Mouse (Mus musculus) brown adipose tissue, adult 24 weeks (tissue): ENCODE measurements around the gene Slc22a20. TPM values are rescaled to one million over a fixed set of nuclear protein-coding genes. Genes with fewer than 3 reads are reported as not detected.

ENCODE experiments used
- H3K27ac ChIP-seq: fragments of 200-500 bp; replicated peaks from 2 replicates; pipeline ENCODE4 v1.5.1; 2012; ENCODE audit warnings: low read depth, mild to moderate bottlenecking, low read length
- H3K4me1 ChIP-seq: fragments of 200-500 bp; 2 replicates; pipeline ENCODE4 v1.6.1; 2012; ENCODE audit warnings: low read length, mixed read lengths; ENCODE audit not compliant: control insufficient read depth, insufficient read depth, insufficient read length
- H3K4me3 ChIP-seq: fragments of 200-500 bp; 2 replicates; pipeline ENCODE4 v1.5.1; 2012; ENCODE audit warnings: low read depth, mild to moderate bottlenecking, low read length, moderate library complexity; ENCODE audit not compliant: insufficient read depth
- polyA plus RNA-seq: library from polyadenylated mRNA; stranded (reverse); fragments of >200 nt; gene quantifications from 2 replicates; pipeline ENCODE4 v1.2.4, GENCODE M21; 2012; ENCODE audit not compliant: missing spikeins, insufficient read depth, insufficient read length

Gene Slc22a20
- not detected in 2 replicates for polyA plus RNA-seq

DNA sequence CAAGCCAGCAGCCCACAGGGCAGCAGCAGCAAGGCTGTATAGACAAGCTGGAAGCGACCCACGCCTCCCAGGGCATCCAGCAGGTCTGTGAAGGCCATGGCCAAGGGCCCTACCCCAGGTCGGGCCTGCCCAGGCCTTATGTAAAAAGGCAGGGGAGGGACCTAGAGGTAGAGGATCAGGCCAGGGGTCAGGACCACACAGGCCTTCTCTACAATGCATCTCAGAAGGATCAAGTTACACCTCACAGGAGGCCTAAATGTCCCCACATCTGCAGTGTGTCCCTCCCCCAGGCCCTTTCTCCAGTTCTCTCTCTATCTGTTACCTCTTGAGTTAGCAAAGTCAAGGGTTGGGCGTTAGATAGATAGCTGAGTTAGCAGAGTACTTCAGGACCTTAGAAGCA, at the start of gene Slc22a20:
TSS of gene Slc22a20 (minus strand) at position 101 of the 400 bp plus-strand sequence.
- Histone ChIP-seq H3K4me1 (peaks cover 2% of the 10 kb centered on the region; the same call in 1 of the 2 replicates), H3K27ac (no peak within 1 kb of the TSS), H3K4me3 (no peak within 1 kb of the TSS)

GRCm38 (mm10) chr19:6030520-6031280, 44.8 kb upstream of the Slc22a20 start:
- no peaks in the 10 kb centered on the region for H3K4me1 ChIP-seq
- H3K27ac ChIP-seq, result no peak overlapping the region
- no peak overlapping the region for H3K4me3 ChIP-seq

DNA sequence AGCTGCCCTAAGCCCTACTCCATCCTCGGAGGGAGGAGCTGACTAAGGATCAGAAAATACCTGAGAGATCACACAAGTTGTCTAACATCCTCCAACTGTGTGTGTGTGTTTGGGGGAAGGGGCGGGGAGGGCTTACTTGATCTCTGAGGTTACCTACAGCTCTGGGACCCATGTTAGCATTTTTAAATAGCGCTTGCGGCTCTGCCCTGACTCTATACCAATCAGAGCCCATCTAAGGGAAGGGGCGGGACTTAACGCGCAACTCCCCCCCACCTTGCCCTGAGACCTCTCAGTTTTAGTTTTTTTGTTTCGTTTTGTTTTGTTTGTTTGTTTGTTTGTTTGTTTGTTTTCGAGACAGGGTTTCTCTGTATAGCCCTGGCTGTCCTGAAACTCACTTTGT, 43.5 kb upstream of the Slc22a20 start:
- Histone ChIP-seq H3K27ac (no peak overlapping the region), H3K4me1 (no peaks in the 10 kb centered on the region), H3K4me3 (no peak overlapping the region)

- H3K27ac ChIP-seq, result no peak overlapping the region
- no peaks in the 10 kb centered on the region for H3K4me1 ChIP-seq
- H3K4me3 ChIP-seq, result no peak overlapping the region
These were observed 43.0 kb upstream of the Slc22a20 start for GRCm38 (mm10) chr19:6028991-6029390.

DNA sequence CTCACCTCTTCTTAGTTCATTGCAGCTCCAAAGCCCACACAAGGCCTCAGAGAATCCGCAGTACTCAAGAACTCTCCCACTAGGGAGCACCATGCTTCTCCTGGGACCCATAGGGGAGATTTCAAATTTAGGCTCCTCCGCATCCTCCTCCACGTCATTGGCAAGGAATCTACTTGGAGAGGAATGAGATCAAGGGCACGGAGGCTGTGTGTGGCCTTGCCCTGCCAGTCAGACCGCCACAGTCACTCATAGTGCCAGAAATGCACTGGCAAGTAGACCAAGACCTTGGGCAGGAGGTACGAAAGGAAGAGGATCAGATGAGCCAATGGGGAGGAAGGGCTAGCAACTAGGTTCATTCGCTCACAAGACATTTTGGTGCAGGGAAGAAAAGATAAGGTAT, 38.0 kb upstream of the Slc22a20 start:
- Histone ChIP-seq H3K4me3 (no peak overlapping the region), H3K4me1 (no peaks in the 10 kb centered on the region), H3K27ac (no peak overlapping the region)

DNA sequence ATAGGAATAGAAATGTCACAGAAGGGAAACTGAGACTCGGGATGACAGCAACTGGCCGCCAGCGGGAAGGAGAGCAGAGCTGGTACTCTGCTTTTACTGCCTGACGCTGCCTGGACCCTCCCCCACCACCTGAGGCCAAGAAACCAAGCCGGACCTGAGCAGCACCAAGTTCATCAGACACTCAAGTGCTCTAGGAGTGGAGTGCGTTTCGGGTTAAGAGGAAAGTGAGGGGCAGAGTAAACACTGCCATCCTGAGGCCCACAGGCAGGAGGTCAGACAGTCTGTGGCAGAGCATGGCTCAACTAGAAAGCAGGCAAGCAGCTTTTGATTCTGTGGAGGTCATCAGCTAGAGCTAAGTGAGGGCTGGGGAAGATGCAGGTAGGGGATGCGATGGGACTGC, 37.1 kb upstream of the Slc22a20 start:
- no peak overlapping the region for H3K27ac ChIP-seq
- no peaks in the 10 kb centered on the region for H3K4me1 ChIP-seq
- no peak overlapping the region for H3K4me3 ChIP-seq

GRCm38 (mm10) chr19:6020276-6020675, 34.3 kb upstream of the Slc22a20 start:
- no peaks in the 10 kb centered on the region for H3K4me1 ChIP-seq
- no peak overlapping the region for H3K4me3 ChIP-seq
- H3K27ac ChIP-seq, result no peak overlapping the region

- Histone ChIP-seq H3K4me3 (no peak overlapping the region), H3K27ac (no peak overlapping the region), H3K4me1 (0 out of 2 replicates have a peak, but pooled peaks cover 6% of the 10 kb centered on the region)
These were observed 32.5 kb upstream of the Slc22a20 start for GRCm38 (mm10) chr19:6018142-6019089.

GRCm38 (mm10) chr19:6016532-6016931, 30.6 kb upstream of the Slc22a20 start:
- Histone ChIP-seq H3K27ac (no peak overlapping the region), H3K4me3 (no peak overlapping the region), H3K4me1 (0 out of 2 replicates have a peak, but pooled peaks cover 6% of the 10 kb centered on the region)

- H3K4me3 ChIP-seq, result peak within 1 kb of the TSS; percentile 84
- H3K4me1 ChIP-seq, result 0 out of 2 replicates have a peak, but pooled peaks cover 6% of the 10 kb centered on the region
- peak within 1 kb of the TSS; percentile 30 for H3K27ac ChIP-seq
These were observed 29.8 kb upstream of the Slc22a20 start, which contains the start of gene Capn1 for GRCm38 (mm10) chr19:6015511-6016315. Gene Capn1 (minus strand): TSS chr19:6015897.

GRCm38 (mm10) chr19:6014991-6015510, 29.1 kb upstream of the Slc22a20 start:
- H3K4me1 ChIP-seq, result 0 out of 2 replicates have a peak, but pooled peaks cover 6% of the 10 kb centered on the region
- peak overlapping the region; percentile 30 for H3K27ac ChIP-seq
- peak overlapping the region; percentile 84 for H3K4me3 ChIP-seq

DNA sequence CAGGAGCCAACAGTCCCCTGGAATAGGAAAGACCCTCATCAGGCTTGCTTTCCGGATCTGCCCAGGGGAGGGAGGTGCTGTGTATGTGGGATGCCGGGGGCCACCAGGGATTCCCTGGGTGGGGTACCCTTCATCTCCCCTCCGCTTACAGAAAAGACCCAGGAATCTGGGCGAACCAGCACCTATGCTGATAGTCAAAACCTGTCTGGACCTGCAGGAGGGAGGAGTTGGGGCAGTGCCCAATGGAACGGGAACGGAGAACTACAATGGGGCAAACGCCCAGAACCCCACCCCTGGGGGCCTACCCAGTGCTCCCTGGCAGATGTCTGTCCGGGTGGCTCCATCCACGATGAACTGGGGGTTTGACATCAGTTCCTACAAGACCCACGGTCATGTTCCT, 27.7 kb upstream of the Slc22a20 start:
- Histone ChIP-seq H3K27ac (no peak overlapping the region), H3K4me3 (0 out of 2 replicates have a peak overlapping the region, but pooled peaks have one; percentile 84), H3K4me1 (0 out of 2 replicates have a peak, but pooled peaks cover 6% of the 10 kb centered on the region)

- H3K4me3 ChIP-seq, result no peak overlapping the region
- no peak overlapping the region for H3K27ac ChIP-seq
- H3K4me1 ChIP-seq, result 0 out of 2 replicates have a peak, but pooled peaks cover 2% of the 10 kb centered on the region
These were observed 23.2 kb upstream of the Slc22a20 start for GRCm38 (mm10) chr19:6009137-6009536.

DNA sequence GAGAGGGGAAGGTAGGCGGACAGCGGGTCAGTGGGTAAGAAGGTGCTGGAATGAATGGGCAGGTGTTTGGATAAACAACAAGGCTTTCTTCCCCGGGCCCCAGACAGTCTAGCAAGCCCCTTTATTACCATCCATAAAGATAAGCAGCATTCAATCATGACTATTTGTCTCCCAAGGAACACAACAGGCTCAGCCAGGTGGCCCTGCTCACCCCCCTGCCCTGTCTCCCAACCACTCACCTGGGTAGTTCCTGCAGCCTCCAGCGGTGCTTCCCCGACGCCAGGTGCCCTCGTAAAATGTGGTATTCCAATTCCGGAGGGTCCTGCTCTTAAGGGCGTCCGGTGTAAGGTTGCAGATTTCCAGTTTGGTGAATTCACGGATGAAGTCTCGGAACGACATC, 21.1 kb upstream of the Slc22a20 start:
- Histone ChIP-seq H3K4me1 (no peaks in the 10 kb centered on the region), H3K4me3 (no peak overlapping the region), H3K27ac (no peak overlapping the region)
